Mouse (Mus musculus): ENCODE data around the gene Gpd1. TPM values are rescaled to one million over a fixed set of nuclear protein-coding genes. Genes with fewer than 3 reads are reported as not detected.
"Not testable (repeated sequence)": the region's sequence is repeated elsewhere in the genome, so short reads cannot be mapped to it uniquely, and the experiment has no call there.

The Gpd1 gene
- total RNA-seq, 2 experiments from 2014 or later = 61.7 to 91.3 TPM

DNA sequence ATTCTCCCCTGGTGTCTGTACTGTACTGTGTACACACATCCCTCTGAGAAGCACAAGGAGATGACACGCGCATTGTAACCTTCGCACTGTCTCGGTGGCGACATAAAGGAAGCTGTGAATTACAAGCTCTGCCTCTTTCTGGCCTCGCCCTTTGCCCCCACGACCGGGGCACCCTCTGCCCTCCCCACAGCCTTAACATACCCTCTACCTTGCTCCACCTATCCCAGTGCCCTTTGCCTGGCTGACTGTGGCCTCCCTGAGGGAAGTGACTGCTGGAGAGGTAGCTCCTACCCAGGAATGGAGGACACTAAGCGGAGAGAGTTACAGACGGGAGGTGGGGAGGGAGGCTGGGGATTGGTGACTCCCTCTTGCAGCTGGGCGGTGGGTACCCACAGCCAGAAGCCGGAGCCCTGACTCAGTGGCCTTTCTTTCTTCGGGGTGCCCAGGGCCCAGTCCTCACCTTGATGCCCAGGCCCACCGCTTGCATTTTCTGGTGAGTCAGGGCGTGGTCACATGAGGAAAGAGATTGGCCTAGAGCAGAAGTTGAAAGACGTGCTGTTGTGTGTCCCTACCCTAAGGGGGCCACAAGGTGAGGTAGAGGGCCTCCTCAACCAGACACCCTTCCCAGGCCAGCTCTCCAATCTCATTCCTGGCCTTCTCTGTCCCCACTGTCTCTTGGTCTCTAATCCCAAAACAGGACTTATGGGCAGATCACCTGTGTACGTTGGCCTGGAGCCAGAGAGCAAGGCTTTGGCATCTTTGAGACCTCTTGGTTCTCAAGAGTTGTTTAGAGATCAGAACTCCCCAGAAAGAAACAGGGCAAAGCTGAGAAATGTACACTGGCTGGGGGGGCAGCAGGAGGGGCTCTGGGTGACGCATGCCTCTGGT, 16.9 kb upstream of the Gpd1 start:
- intact Hi-C loops (cut with DNase I) = no loop called here

DNA sequence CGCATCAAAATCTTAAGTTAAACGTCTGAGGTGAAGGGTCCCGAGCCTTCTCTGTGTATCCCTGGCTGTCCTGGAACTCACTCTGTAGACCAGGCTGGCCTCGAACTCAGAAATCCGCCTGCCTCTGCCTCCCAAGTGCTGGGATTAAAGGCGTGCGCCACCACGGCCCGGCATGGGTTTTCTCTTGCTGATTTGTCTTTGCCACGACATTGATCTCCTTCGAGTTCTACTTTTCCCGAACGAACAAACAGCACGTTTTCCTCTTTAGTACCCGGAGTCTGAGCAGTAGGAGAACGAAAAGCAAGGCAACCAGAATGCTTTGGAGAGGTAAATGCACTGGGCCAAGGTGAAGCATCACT, 15.7 kb upstream of the Gpd1 start:
- DNase-seq; intact Hi-C loops (cut with DNase I): not testable (repeated sequence)

More for the DNA sequence above, 16.9 kb upstream of the Gpd1 start:
- no peak for DNase-seq

DNA sequence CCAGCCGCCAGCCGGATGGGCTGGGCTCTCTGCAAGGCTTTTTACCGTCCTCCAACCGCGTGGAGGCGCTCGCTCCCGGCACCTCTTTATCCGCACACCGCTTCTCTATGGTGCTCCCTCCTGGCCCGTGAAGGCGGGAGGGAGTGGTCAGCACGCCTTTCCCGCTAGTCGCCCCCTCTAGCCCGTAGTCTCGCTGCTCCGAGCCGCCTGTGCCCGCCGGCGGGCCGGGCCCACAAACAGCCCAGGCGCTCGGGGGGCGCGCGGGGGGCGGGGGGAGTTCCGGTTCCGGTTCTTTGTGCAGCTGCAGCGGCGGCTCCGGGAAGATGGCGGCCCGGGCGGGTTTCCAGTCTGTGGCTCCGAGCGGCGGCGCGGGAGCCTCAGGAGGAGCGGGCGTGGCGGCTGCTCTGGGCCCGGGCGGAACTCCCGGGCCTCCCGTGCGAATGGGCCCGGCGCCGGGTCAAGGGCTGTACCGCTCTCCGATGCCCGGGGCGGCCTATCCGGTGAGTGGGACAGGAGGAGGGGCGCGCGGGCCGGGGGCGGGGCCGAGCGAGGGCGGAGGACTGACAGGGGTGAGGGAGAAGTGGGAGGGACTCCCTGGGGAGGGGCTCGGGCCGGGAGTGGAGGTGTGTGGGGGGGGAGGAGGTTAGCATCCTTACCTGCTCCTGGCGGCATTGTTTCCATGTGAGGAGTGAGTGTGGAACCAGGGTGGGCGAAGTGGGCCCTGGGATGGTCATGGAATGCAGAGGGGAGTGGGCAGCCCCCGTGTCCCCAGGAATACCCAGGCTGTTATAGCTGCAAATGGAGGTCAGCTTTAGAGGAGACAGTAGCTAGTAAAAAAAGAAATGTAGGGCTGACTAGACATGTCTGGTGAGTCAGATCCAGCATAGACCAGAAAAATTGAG, 15.1 kb upstream of the Gpd1 start, which contains the start of gene Smarcd1:
Smarcd1 (plus strand) TSS at position 131 of the 902 bp plus-strand sequence.
- intact Hi-C loops (cut with DNase I) = no loop called here
- DNase-seq = peak; percentile 96 to 97

DNA sequence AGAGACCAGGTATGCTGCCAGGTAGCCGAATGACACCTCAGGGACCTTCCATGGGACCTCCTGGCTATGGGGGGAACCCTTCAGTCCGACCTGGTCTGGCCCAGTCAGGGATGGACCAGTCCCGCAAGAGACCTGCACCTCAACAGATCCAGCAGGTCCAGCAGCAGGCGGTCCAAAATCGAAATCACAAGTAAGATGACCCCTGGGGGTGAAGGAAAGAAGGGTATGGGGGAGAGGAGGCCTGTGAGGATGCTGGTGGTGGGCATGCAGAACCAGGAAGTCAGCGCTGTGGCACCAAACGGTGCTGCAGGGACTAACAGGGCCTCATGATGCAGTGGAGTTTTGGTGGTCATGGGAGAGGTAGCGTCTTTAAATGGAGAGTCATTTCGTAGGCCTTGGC, 14.2 kb upstream of the Gpd1 start:
- no peak for DNase-seq
- intact Hi-C loops (cut with DNase I) = no loop called here

DNA sequence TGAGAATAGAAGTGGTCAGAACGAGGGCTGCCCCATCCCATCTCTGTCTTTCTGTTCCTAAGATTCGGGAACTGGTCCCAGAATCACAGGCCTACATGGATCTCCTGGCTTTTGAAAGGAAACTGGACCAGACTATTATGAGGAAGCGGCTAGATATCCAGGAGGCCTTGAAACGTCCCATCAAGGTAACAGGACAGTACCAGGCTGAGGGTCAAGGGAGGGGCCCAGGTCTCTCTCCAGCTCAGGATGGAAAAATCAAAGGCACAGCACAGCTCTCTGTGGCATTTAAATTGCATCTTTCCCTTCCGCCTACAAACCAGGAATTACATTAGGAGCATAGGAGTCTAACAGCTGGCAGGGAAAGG, 13.7 kb upstream of the Gpd1 start:
- no peak for DNase-seq
- intact Hi-C loops (cut with DNase I) = loop anchor here (2.0 kb wide), 1 partner anchor 21 kb away; the partner anchor contains the start of gene Cox14

DNA sequence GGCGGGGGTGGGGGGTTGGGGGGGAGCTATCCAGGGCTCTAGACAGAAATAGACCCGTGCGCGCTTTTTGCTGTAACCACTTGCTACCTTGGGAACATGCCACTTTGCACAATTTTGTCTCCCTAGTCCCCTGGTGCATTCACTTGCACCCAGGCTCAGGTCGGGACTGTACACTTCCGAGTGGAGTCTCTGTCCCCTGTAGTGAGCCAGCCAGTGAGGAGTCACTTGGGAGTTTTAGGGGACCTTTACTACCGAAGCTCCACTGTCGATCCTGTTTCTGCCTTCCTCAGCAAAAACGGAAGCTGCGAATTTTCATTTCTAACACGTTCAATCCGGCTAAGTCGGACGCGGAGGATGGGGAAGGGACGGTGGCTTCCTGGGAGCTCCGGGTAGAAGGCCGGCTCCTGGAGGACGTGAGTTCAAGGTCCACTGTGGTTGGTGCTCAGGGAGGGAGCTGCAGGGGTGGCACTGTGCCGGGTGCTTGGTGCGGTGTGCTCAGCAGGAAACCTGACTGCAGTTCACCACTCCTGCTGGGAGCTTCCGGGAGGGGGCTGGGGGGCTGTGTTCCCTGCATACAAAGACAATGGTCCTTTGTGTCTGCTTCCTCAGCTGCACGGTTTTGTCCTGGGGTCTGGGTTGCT, 13.2 kb upstream of the Gpd1 start:
- intact Hi-C loops (cut with DNase I) = loop anchor here (2.0 kb wide), 1 partner anchor 21 kb away; the partner anchor contains the start of gene Cox14
- DNase-seq = peak in 1 of 2 experiments; percentile 47

DNA sequence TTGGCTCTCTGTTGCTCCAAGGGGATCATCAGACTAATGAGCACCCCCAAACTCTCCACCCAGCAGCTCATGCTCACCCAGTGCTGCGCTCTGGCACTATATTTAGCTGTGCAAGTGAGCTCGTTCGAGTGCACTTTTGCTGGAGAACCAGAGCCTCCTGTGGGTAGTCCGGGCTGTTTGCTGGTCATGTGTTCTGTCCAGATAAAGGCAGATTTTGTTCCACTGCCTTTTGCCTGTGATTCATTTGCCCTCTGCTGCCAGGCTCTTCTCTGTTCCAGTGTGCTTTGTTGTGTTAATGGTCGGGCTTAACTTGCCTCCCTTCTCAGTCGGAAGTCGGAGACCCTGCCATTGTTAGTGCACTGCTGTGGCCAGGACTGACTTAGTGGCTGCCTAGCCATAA, 12.4 kb upstream of the Gpd1 start:
- intact Hi-C loops (cut with DNase I) = loop anchor here (2.0 kb wide), 1 partner anchor 20 kb away; the partner anchor contains the start of gene Cox14
- DNase-seq = peak in 1 of 2 experiments; percentile 43

DNA sequence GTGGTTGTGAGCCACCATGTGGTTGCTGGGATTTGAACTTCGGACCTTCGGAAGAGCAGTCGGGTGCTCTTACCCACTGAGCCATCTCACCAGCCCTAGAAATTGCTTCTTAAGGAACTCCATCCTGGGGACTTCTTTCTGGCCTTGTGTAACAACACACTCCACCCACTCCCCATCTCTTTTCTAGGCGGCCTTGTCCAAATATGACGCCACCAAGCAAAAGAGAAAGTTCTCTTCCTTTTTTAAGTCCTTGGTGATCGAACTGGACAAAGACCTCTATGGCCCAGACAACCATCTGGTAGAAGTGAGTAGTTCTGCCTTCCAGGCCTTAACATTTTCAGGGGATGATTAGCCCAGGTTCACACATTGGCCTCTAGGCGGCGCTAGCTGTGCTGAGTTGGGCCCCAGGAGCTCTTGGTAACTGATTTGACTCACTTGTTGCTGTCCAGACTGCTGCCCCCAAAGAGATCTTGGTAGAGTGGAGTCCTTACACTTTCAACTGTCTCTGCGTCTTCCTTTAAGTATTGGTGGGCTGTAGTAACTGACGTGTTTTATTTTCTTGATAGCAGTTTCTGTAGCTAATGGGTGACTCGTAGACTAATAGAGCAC, 11.8 kb upstream of the Gpd1 start, which contains the start of gene Gm17349:
Gm17349 (minus strand) TSS at position 51 of the 609 bp plus-strand sequence.
- peak; percentile 72 to 79 for DNase-seq
- intact Hi-C loops (cut with DNase I) = loop anchor here (2.0 kb wide), 1 partner anchor 19 kb away; the partner anchor contains the start of gene Cox14

DNA sequence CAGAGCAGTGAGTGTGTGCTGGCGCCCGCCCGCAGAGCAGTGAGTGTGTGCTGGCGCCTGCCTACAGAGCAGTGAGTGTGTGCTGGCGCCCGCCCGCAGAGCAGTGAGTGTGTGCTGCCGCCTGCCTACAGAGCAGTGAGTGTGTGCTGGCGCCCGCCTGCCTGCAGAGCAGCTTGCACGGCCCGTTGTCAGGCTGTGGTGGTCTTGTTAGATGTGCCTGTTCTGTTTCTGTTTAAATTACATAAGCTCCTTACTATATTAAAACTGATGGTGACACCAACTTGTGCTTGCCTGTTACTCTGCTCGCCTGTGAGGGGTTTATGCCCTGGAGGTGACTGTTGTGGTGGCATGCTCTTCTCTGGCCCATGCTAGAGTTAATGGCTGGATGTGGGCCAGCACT, 9.1 kb upstream of the Gpd1 start:
- no peak for DNase-seq
- intact Hi-C loops (cut with DNase I) = no loop called here

DNA sequence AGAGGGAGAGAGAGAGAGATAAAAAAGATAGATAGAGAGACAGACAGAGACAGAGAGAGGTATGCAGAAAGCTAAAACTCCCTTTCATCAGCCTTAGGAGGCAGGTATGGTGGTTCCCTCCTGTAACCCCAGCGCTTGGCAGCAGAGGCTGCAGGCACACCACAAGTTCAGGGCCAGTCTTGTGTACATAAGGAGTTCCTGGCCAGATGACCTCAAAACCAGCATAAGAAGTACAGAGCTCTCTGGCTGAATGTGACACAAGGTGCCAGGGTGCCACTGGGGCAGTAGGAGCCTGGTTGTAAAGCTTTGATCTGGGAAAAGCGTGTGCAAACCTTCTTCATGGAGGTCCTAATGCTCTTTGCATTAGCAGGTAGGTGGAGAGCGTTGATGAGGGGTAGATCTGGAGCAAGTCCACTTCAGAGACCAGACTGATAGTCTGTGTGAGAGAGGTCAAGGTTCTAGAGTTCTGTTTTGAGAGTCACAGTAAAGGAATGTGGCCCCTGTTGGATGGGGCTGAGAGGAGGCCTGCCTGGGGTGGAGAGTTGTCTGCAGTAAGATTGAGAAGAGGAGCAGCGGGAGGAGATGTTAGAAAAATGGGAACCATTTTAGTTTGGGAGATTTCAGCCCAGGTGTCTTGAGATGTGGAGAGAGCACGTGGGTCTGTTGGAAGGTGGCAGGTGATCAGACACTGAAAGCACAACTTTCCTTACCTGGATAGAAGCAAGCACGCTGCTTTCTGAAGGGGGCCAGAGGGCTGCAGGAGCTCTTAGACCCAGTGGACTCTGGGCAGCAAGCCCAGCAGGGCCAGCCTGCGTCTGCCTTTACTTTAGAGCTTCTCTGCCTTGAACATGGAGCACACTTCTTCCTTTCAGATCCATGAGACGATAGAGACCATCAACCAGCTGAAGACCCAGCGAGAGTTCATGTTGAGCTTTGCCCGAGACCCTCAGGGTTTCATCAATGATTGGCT, 6.8 kb upstream of the Gpd1 start:
- intact Hi-C loops (cut with DNase I) = no loop called here
- DNase-seq = no peak

DNA sequence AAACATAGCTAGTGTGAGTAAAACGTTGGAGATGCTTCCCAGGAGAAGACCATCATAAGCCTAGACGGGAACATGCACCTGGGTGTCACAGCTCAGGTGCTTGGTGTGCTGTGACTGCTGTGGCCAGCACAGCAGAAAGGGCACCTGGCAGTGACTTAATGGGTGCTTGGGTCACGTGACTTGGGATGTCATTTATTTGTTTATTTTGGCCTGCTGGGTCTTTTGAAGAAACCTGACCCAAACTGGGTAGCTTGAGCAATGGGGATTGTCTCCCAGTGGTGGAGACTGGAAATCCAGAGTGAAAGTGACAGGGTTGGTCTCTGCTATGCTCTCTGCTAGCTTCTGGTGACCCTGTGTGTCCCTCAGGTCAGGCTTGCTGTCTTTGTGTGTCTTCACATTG, 5.8 kb upstream of the Gpd1 start:
- no peak for DNase-seq
- intact Hi-C loops (cut with DNase I) = no loop called here

DNA sequence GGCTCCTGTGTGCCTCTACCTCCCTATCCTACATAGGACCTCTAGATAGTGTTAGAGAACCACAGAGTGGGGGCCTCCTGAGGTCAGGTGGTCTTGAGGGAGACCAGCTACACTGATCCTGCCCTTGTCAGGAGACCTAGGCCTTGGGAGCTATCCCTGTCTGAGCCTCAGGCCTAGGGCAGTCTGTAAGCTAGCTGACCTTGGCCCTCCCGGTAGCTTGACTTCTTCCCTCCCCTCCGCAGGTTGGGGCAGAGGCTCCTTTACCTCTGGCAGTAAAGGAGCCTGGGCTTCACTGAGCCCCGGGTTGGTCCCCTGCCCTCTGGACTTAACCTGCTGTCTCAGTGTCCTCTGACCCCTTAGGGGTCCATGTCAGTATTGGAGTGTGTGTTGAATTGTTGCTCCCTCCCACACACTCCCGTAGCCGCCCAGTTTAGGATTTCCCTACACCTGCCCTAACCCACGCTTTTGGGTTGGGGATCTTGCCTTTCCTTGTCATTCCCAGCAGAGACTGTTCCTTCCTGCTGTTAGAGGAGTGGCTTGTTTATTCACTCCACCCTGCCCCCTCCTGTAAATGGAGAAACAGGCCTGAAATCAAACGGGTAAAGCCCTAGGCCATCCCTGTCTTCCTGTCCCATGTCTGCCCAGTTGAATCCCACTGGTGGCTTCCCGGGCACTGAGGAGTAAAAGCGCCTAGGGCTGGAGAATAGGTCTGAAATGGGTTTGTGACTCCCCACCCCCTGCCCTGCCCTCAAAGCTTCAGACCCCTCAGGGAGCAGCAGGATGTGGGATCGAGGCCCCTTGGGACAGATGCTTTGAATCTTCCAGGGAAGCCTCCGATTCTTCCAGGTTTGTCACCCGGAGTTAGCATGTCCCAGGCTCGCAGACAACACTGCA, 4.4 kb upstream of the Gpd1 start:
- no peak for DNase-seq
- intact Hi-C loops (cut with DNase I) = no loop called here

DNA sequence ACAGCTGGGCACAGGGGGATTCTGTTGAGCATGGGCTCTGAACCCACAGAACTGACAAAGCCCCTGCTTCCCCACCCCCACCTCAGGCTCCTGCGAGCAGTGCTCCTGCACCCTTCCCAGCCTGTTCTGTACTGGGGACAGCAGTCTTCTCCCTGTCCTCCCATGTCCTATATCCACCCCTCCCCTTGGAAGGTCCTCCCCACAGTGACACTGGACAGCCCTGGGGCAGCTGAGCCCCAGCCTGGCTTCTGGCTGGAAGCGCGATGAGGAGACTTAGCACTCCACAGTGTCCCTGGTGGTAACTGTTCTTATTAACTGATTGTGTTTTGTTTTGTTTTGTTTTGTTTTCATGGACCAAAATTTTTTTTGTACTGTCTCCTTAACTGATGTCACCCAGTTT, 3.7 kb upstream of the Gpd1 start:
- no peak for DNase-seq
- intact Hi-C loops (cut with DNase I) = no loop called here

DNA sequence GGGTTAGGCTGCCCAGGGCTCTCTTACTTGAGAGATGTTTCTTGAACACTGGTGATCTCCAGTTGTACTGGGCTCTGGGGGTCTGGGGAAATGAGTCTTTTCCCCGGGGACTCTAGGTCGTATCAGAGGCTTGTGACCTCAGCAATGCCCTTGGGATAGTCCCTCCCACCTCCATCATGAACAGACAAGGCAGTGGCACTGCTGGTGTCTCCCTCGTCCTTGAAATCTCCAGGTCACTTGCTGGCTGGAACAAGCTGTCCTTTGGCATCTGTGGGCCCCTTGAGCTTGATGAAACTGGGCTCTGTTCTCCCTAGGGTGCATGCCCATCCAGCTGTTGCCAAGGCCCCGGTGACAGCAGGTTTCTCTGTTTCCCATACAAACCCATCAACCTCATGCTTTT, 3.1 kb upstream of the Gpd1 start:
- peak in 1 of 2 experiments; percentile 45 for DNase-seq
- intact Hi-C loops (cut with DNase I) = loop anchor here (2.0 kb wide), 1 partner anchor 65 kb away; no protein-coding TSS in a partner anchor

DNA sequence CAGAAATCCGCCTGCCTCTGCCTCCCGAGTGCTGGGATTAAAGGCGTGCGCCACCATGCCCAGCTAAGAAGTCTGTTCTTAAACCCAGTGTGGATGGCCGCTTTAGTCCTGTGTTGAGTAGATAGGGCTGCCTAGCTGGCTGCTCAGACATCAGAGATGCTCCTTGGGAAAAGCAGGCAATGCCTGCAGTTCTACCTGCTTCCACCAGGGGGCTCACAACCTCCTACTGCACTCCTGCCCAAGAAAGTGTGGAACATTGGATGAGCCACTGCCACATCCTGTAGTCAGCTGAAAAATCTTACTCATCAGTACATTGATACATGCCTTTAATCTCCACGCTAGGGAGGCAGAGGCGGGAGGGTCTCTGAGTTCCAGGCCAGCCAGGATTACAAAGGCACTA, 2.5 kb upstream of the Gpd1 start:
- DNase-seq = peak; percentile 78 to 87
- intact Hi-C loops (cut with DNase I) = loop anchor here (2.0 to 5.0 kb wide), 2 partner anchors 64 to 187 kb away; no protein-coding TSS in a partner anchor

DNA sequence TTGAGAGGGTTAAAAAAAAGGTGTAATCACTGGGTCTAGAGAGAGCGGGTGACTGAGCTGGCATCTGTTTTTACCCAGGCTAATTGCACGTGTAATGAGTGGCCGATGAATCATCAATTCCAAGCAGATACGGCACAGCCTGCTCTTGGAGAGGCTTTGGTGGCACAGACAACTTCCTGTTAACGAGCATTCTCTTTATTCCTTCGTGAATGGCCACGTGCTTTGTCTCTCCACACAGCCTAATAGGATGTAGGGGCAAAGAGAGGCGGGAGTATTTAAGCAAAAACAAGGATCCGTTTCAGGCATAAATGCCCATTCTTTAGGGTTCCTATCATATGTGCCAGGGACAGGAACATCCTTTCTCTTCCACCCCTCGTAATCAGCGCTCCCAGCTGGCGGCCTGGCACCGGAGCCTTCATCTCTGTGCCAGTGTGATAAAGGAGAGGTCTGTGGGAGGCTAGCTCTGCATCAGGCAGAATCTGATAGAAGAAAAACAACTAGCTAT, 1.9 kb upstream of the Gpd1 start:
- DNase-seq = no peak

DNA sequence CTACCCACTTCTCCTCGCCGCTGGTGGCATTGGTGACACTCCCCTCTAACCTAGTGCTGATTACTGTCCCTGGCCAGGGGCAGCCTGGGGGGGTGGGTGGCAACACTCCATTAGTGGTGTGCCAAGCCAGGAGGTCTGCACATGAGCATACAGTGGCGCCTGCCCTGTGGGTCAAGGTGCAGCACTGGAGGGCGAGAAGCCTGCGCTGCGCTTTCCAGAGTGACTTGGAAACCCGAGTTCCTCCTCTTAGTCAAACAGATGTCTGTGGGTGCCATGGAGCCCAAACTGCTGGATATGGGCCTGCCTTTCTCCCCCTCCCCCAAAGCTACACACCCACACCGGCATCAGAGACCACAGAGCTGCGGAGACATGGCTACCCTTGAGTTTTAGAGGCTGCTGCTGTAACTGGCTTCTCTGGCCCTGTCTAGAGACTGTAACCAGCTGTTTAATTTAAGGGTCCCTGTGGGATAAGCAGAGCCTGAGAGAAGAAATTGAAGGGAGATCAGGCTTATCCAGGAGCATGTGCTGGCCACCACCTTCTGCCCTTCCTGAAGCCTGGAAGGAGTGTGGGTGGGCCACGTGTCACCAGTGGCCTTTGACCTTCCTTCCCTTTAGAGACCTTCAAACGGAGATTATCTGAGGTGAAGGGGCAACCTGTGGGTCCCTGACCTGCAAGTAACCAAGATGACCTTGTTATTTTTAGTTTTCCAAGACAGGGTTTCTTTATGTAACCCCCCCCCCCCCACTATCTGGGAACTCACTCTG, 1.2 kb upstream of the Gpd1 start:
- intact Hi-C loops (cut with DNase I) = loop anchor here (2.0 to 5.0 kb wide), 2 partner anchors 63 to 186 kb away; no protein-coding TSS in a partner anchor
- no peak for DNase-seq

More for the DNA sequence above, 1.9 kb upstream of the Gpd1 start:
- intact Hi-C loops (cut with DNase I) = loop anchor here (2.0 to 5.0 kb wide), 2 partner anchors 63 to 187 kb away; no protein-coding TSS in a partner anchor

Measured in heart, postnatal 14 days (tissue).